ENCODE assay signal across 8 mouse cellular contexts in the genomic region with DNA sequence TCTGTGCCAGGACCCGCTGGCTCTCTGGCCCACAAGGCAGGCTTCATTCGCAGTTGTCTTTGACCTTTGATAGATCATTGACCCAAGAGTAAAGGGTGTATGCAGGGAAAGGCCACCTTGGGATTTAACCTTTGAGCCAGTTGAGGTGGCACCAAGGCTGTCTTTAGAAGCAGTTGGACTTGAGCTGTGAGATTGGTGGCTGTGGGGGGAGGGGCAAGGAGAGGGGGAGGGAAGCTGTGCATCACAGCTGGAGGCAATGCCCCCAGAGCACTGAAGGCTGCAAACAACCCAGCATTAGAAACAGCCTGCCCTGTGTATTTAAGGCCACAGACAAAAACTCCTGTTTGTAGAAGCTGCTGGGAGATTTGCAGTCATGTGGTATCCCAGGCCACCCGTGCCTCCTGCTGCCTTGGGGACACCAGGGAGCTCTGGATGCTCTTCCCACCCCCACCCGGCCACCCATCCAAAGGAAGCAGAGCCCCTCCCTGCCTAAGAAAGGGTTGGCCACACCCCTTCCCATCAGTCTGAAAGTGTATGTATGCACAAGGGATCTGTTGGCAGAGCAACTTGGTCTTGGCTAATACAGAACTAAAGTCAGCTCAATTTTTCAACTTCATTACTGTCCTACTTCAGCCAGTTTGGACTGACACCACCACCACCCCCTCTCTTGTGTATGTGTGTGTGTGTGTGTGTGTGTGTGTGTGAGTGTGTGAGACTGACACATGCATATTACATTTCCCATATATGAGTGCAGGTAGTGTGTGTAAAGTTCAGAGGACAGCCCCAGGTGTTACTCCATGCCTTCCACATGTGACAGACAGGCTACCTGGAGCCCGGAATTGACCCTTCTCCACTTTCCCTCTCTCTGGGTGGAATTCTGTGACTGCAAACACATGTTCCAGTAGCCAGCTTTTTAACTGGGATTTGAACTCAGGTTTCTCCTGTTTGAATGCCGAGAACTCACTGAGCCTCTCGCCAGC. TPM values are rescaled to one million over a fixed set of nuclear protein-coding genes. Genes with fewer than 3 reads are reported as not detected.
DNase-seq lines count a peak whose midpoint lies in the region; TF ChIP-seq lines count a peak whose summit lies in the region.
"Had no signal": no experiment of that assay in that cellular context is flagged by ENCODE, and none has a peak within 500 bp of the region (broad histone marks: within the 10 kb centered on the region; RNA-seq: fewer than 3 reads in every experiment).

No protein-coding gene starts in this region.

- H3K4me3 ChIP-seq in layer of hippocampus, adult 2 months = no peak overlapping the region
- no peak overlapping the region for H3K4me3 ChIP-seq in cortical plate, adult 2 months (ENCODE audit: insufficient read depth, low read length)

- TF ChIP-seq CTCF in layer of hippocampus, adult 2 months (conservative IDR thresholded peaks at IDR 0.05) = no peak
- no peak for TF ChIP-seq CTCF in cortical plate, adult 2 months (IDR thresholded peaks at IDR 0.05; ENCODE audit: extremely low read depth, insufficient read depth, low read length)

- no peak for TF ChIP-seq POLR2A in cortical plate, adult 2 months (IDR thresholded peaks at IDR 0.05; ENCODE audit: extremely low read depth, insufficient read depth, low read length)

- DNase-seq in layer of hippocampus, adult 2 months (ENCODE audit: low spot score in 2 of 2) = no peak
- DNase-seq in layer of hippocampus, adult 9-10 months (ENCODE audit: low spot score) = no peak
- peak; percentile 77 for DNase-seq in ZHBTc4 (ENCODE audit: low read depth, low spot score)
- peak; percentile 78 for DNase-seq in lung, postnatal 36 days
- no peak for DNase-seq in spleen, adult 18-20 months
- no peak for DNase-seq in gastrocnemius, postnatal 10 days
- DNase-seq: kidney, postnatal 10 days had no signal

- peaks cover 15% of the 10 kb centered on the region for H3K4me1 ChIP-seq in cortical plate, adult 2 months (ENCODE audit: control insufficient read depth, insufficient read depth, low read length)

- H3K27ac ChIP-seq in layer of hippocampus, adult 2 months = peak overlapping the region; percentile 86
- peak overlapping the region; percentile 72 for H3K27ac ChIP-seq in cortical plate, adult 2 months (ENCODE audit: insufficient read depth, low read length)

RNA-seq across cellular contexts. Expression of a gene that starts 6.3 kb away (rescaled TPM):
- total RNA-seq in layer of hippocampus, adult 2 months (2021) = not detected
- 0.15 TPM in 2 replicates for polyA plus RNA-seq in cortical plate, adult 2 months (2012; rRNA removed)
- total RNA-seq in gastrocnemius, postnatal 10 days (2021) = under 1 TPM; 0.38 to 0.66 TPM

Comparison
In these comparisons a context has a peak if more than half of its experiments do, and no peak if none do; other contexts are left out.
1. DNase-seq: peak in ZHBTc4 (single experiment) and lung, postnatal 36 days (single experiment); none in layer of hippocampus, adult 2 months (0 of 2), layer of hippocampus, adult 9-10 months (single experiment), spleen, adult 18-20 months (0 of 2) and gastrocnemius, postnatal 10 days (single experiment).